Mouse (Mus musculus) lung, embryonic 14.5 days (tissue): Measurements from ENCODE around the gene Klhl2. TPM values are rescaled to one million over a fixed set of nuclear protein-coding genes. Genes with fewer than 3 reads are reported as not detected.

ENCODE experiments used
- ATAC-seq: fragments of 200-750 bp; cut with Nextera tagmentation; 2 replicates; pipeline ENCODE4 v1.8.0; 2017; ENCODE audit warnings: mild to moderate bottlenecking, moderate TSS enrichment, moderate library complexity; ENCODE audit not compliant: insufficient read depth
- DNase-seq: peaks from one replicate; pipeline ENCODE4 v3.0.0-alpha.2; 2015
- H3K27ac ChIP-seq: fragments of 300-500 bp; sonication (generic); 2 replicates; pipeline ENCODE4 v1.5.1; 2014; ENCODE audit warnings: low read depth, mild to moderate bottlenecking, moderate library complexity
- H3K27me3 ChIP-seq: fragments of 300-500 bp; sonication (generic); 2 replicates; pipeline ENCODE4 v1.6.1; 2014; ENCODE audit warnings: low read length, control low read depth; ENCODE audit not compliant: insufficient read depth
- H3K36me3 ChIP-seq: fragments of 300-500 bp; sonication (generic); 2 replicates; pipeline ENCODE4 v1.6.1; 2014; ENCODE audit warnings: control low read depth; ENCODE audit not compliant: insufficient read depth
- H3K4me1 ChIP-seq: fragments of 300-500 bp; sonication (generic); 2 replicates; pipeline ENCODE4 v1.6.1; 2014; ENCODE audit warnings: antibody characterized with exemption, control low read depth; ENCODE audit not compliant: insufficient read depth
- H3K4me2 ChIP-seq: fragments of 300-500 bp; sonication (generic); 2 replicates; pipeline ENCODE4 v1.6.1; 2014; ENCODE audit warnings: mild to moderate bottlenecking
- H3K4me3 ChIP-seq: fragments of 300-500 bp; sonication (generic); 2 replicates; pipeline ENCODE4 v1.5.1; 2014; ENCODE audit warnings: low read depth, low read length
- H3K9ac ChIP-seq: fragments of 300-500 bp; sonication (generic); 2 replicates; pipeline ENCODE4 v1.6.1; 2014
- H3K9me3 ChIP-seq: fragments of 300-500 bp; sonication (generic); 2 replicates; pipeline ENCODE4 v1.6.1; 2016; ENCODE audit warnings: low read depth, low read length, control low read depth
- CTCF ChIP-seq: IDR thresholded peaks from 2 replicates; pipeline ENCODE4 v1.5.1; 2016; ENCODE audit warnings: antibody characterized with exemption, low read depth
- WGBS: fragments of 180-500 bp; shearing (Covaris S2); extraction: QIAGEN DNeasy Blood & Tissue Kit; methylation state at CpG from one replicate; pipeline ENCODE4 v1.1.7; 2014; 5-methylcytosine and 5-hydroxymethylcytosine counted together
- polyA plus RNA-seq: library from polyadenylated mRNA; unstranded; fragments of >200 nt; fragmentation: Nextera tagmentation; extraction: Ambion mirVana; gene quantifications from 2 replicates; pipeline ENCODE4 v1.2.1, GENCODE M21; 2014

The Klhl2 gene
- polyA plus RNA-seq, 1 experiment from 2014 or later = 16.9 TPM

DNA sequence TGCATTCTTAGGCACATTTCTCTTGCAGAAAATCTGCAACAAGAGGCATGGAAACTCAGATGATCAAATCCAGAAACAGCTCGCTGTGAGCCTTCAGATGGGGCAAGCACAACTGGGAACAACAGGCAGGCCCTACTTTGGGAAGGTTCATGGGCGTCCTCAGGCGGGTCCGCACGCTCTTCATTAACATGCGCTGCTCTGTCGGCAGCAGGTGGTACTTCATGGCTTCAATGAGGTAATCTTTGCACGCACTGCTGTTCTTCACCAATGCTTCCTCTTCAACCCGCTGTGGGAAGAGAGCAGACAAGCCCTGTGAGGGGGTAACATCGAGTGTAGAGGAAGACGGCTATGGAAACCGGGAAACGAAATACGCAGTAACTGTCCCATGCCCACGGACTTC lies 91.9 kb downstream of the Klhl2 start:
- no peak overlapping the region for H3K27ac ChIP-seq
- TF ChIP-seq CTCF = no peak
- H3K9me3 ChIP-seq = no peaks in the 10 kb centered on the region
- H3K27me3 ChIP-seq = no peaks in the 10 kb centered on the region
- H3K4me3 ChIP-seq = no peak overlapping the region
- H3K4me1 ChIP-seq = no peaks in the 10 kb centered on the region
- DNase-seq (no peak), ATAC-seq (no peak)
- WGBS = 96% methylated on average over 15 of the region's 15 CpGs
- peaks cover 11% of the 10 kb centered on the region; the same call in 1 of the 2 replicates for H3K36me3 ChIP-seq
- no peak overlapping the region for H3K4me2 ChIP-seq
- no peak overlapping the region for H3K9ac ChIP-seq

DNA sequence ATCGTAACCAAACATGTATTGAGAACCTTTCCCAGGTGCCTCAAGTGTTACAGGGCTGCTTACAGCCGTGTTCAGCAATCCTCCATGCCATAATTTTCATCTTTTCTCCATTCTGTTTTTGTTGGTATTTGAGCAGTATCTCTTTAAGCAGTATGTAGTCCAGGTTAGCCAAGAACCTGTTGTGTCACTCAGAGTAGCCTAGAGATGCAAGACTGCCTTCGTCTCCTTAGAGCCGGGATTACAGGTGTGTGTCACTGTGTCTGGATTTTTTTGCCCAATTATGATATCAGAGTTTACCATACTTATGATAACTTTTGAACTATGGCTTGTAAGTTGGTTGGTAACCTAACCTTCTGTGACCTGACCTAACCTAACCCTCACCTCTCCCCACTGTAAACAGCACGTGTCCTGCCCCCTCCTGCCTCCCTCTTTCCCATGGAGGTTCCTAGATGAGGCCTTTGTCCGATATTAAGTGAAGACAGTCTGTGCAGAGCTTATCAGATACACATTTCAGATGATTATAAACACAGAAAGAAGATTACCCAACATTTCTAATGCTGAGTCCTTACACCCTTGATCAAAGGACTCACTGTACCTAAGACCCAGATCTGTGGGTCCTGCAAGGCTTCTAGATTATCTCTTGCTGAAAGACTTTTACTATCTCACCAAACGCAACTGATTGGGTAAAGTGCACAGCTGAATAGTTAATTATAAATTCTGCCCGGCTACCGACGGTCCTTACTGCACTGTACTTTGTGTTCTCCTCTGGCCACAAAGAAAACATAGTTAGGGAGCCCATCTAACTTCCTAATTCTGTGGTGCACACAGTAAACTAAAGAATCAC lies 103.4 kb downstream of the Klhl2 start:
- DNase-seq (no peak), ATAC-seq (no peak)
- H3K4me3 ChIP-seq = no peak overlapping the region
- H3K9me3 ChIP-seq = no peaks in the 10 kb centered on the region
- no peaks in the 10 kb centered on the region for H3K4me1 ChIP-seq
- no peak overlapping the region for H3K4me2 ChIP-seq
- peaks cover 18% of the 10 kb centered on the region for H3K36me3 ChIP-seq
- WGBS = 61% methylated on average over 10 of the region's 10 CpGs
- no peak overlapping the region for H3K27ac ChIP-seq
- no peak overlapping the region for H3K9ac ChIP-seq
- TF ChIP-seq CTCF = no peak
- H3K27me3 ChIP-seq = no peaks in the 10 kb centered on the region

- no peak for ATAC-seq
- H3K4me1 ChIP-seq = no peaks in the 10 kb centered on the region
- H3K9ac ChIP-seq = no peak overlapping the region
- no peak overlapping the region for H3K4me2 ChIP-seq
- H3K9me3 ChIP-seq = no peaks in the 10 kb centered on the region
- no peak for TF ChIP-seq CTCF
- H3K27ac ChIP-seq = no peak overlapping the region
- no peaks in the 10 kb centered on the region for H3K27me3 ChIP-seq
- WGBS = 82% methylated on average over 13 of the region's 13 CpGs
- no peak for DNase-seq
- H3K4me3 ChIP-seq = no peak overlapping the region
- no peaks in the 10 kb centered on the region for H3K36me3 ChIP-seq
These were observed 109.1 kb downstream of the Klhl2 start for GRCm38 (mm10) chr8:64740547-64741211.

DNA sequence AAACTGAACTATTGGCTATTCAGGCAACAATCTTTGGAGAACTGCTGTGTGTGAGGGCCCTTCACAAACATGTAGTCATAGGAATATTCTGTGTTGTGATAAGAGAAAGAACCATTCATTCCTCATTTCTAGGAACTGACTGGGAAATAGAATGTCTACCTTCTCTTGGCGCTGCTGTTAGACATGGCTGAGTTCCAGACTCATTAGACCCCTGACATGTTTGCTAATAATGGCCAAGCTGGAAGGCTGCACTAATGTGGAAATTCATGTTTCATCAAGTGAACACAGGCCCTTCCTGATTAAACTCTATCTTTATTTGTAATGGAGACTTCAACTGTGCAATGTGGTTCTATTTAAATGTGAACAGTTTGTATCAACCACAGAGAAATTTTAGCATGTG lies 110.9 kb downstream of the Klhl2 start:
- Histone ChIP-seq H3K27me3 (no peaks in the 10 kb centered on the region), H3K27ac (no peak overlapping the region), H3K9ac (no peak overlapping the region), H3K36me3 (no peaks in the 10 kb centered on the region), H3K4me3 (no peak overlapping the region), H3K9me3 (no peaks in the 10 kb centered on the region), H3K4me1 (no peaks in the 10 kb centered on the region), H3K4me2 (no peak overlapping the region)
- DNase-seq (peak; percentile 21), ATAC-seq (no peak)
- no peak for TF ChIP-seq CTCF
- WGBS = 52% methylated on average over 1 of the region's 1 CpGs

- TF ChIP-seq CTCF = no peak
- WGBS = 78% methylated on average over 3 of the region's 3 CpGs
These were observed 113.0 kb downstream of the Klhl2 start for GRCm38 (mm10) chr8:64736767-64737323.

GRCm38 (mm10) chr8:64735161-64735560 lies 114.7 kb downstream of the Klhl2 start:
- Histone ChIP-seq H3K4me1 (no peaks in the 10 kb centered on the region), H3K9me3 (no peaks in the 10 kb centered on the region), H3K36me3 (peaks cover 5% of the 10 kb centered on the region), H3K4me3 (no peak overlapping the region), H3K9ac (no peak overlapping the region), H3K27me3 (no peaks in the 10 kb centered on the region), H3K27ac (no peak overlapping the region), H3K4me2 (no peak overlapping the region)
- TF ChIP-seq CTCF = no peak
- ATAC-seq (no peak), DNase-seq (no peak)
- 83% methylated on average over 8 of the region's 8 CpGs for WGBS

More at GRCm38 (mm10) chr8:64736767-64737323, 113.0 kb downstream of the Klhl2 start:
- no peak overlapping the region for H3K9ac ChIP-seq
- no peaks in the 10 kb centered on the region for H3K9me3 ChIP-seq
- no peak overlapping the region for H3K27ac ChIP-seq
- H3K4me2 ChIP-seq = no peak overlapping the region
- no peak for DNase-seq
- no peak for ATAC-seq
- no peaks in the 10 kb centered on the region for H3K36me3 ChIP-seq
- H3K4me3 ChIP-seq = no peak overlapping the region
- no peaks in the 10 kb centered on the region for H3K4me1 ChIP-seq
- no peaks in the 10 kb centered on the region for H3K27me3 ChIP-seq
